Mouse (Mus musculus): ENCODE data around the gene Rpe65.

Gene Rpe65

DNA sequence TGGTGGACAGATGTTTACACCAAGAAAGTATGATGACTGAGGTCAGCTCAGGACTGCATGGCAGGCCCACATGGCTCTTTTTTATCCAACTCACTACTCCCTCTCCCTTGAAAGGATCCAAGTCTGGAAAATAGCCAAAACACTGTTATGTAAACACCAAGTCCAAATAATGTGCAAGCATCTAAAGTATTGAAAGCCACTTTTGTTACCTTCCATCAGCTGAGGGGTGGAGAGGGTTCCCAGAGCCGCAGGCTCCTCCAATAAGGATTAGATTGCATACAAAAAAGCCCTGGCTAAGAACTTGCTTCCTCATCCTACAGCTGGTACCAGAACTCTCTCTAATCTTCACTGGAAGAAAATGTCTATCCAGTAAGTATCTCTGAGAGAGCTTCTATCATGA, at the start of gene Rpe65:
Rpe65 (plus strand) TSS at position 301 of the 400 bp plus-strand sequence.
- no peak for DNase-seq

DNA sequence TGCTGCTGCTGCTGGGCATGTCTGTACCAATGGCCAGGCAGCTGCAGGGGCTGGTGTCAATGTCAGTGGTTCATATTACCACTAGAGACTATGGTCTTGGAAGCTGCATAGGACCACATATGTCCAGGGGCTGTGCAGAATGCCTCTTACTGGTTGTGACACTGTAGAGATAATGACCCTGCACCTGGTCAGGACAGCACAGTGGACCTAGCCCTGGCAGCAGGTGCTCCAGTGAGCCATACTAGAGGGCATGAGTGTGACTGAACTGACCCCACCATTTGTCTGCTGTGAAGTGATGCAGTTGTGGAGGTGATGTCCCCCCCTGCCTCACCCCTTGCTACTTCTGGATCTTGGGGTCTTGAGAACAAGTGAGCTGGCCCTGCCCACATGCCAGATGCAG, 48.8 kb upstream of the Rpe65 start:
- no peak for DNase-seq

- no peak for DNase-seq
Measured at GRCm38 (mm10) chr3:159614977-159615376, 16.0 kb downstream of the Rpe65 start.

GRCm38 (mm10) chr3:159621026-159621425, 22.1 kb downstream of the Rpe65 start:
- DNase-seq: no peak

- DNase-seq: no peak
Measured at GRCm38 (mm10) chr3:159624010-159624409, 25.0 kb downstream of the Rpe65 start.

DNA sequence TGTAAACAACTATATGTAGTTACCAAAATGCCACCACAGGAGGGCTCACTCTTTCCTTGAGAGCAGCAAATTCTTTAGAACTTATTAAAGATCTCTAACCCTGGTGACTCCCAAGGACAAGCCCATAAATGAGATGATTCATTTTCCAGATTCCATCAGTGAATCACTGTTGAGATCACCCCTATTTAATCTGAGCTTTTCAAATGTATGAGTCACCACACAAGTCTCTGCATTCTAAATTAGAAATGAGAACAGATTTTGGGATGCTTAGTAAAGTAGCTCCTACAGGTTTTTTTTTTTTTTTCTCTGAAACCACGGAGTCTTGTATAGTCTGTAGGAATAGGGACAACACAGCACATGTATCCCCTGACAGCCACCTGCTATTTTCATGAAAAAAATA, 61.8 kb downstream of the Rpe65 start:
- DNase-seq: no peak

- no peak for DNase-seq
Measured at GRCm38 (mm10) chr3:159663333-159663732, 64.4 kb downstream of the Rpe65 start.
